Mouse (Mus musculus) common myeloid progenitor, adult 5-6 weeks (primary cell): ENCODE data around the gene Zzef1. TPM values are rescaled to one million over a fixed set of nuclear protein-coding genes. Genes with fewer than 3 reads are reported as not detected.

ENCODE experiments used
- ATAC-seq: replicated peaks from 2 replicates; pipeline ENCODE4 v1.8.0; 2016; ENCODE audit warnings: low read depth, mild to moderate bottlenecking, moderate TSS enrichment, inconsistent platforms; ENCODE audit not compliant: poor library complexity, severe bottlenecking
- total RNA-seq: library from RNA; stranded (forward); fragments of 200-1000, 187-1606 nt; gene quantifications from 2 replicates; pipeline ENCODE4 v1.2.3, GENCODE M21; 2017

The Zzef1 gene
- total RNA-seq, 1 experiment from 2014 or later: 32.4 TPM

- no peak for ATAC-seq
Observed at GRCm38 (mm10) chr11:72804586-72804985, 8.6 kb downstream of the Zzef1 start.

DNA sequence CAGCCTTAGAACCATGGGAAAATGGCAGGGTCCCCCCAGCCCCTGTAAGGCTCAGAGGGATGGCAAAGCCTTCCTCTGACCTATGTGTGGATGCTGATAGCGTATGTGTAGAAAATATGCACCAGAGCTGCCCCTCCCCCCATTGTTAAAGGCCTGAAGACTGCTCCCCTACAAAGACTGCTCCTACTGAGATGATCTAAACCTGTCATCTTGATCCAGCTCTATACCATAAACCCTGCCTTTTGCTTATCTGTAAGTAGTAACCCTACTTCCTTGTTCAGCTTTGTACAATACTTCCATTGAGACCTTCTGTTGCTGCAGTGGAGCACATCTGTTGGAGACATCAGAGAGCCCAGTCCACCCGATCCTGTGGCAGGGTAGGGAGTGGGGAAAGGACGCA lies 9.2 kb downstream of the Zzef1 start:
- no peak for ATAC-seq

GRCm38 (mm10) chr11:72806556-72806955 lies 10.5 kb downstream of the Zzef1 start:
- ATAC-seq: no peak

GRCm38 (mm10) chr11:72807992-72808391 lies 12.0 kb downstream of the Zzef1 start:
- no peak for ATAC-seq

- ATAC-seq: no peak
Observed at GRCm38 (mm10) chr11:72813687-72814086, 17.7 kb downstream of the Zzef1 start.

DNA sequence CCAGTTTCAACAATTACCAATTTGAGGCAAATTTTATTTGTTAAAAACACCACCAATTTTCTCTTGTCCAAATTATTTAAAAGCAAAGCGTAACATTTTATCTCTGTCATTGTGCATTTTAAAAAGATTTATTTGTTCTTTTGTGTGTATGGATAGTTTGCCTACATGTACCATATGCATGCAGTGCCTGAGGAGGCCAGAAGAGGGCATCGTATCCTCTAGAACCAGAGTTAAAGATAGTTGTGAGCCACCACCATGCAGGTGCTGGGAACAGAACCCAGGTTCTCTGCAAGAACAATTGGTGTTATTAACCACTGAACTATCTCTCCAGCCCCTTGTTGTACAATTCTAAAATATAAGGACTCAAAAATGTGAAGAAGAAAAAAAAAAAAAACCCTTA lies 18.2 kb downstream of the Zzef1 start:
- no peak for ATAC-seq

- no peak for ATAC-seq
Observed at GRCm38 (mm10) chr11:72816859-72817258, 20.8 kb downstream of the Zzef1 start.

DNA sequence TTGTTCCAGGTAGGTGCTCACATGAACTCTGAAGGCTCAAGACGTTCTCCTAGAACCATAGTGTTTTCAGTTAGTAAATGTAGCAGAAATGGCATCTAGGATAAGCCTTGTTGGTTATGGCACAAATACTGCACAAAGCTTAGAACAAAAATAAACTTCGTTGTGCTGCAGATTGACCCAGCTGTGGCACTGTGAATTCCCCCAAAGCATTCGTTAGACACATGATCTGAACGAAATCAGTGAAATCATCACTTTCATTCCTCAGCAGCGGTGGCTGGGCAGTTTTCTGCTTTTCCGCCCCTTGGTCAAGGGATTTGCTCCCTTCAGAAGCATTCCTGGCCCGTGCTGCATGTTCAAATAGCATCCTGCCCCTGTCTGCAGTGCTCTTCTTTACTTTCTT lies 22.0 kb downstream of the Zzef1 start:
- no peak for ATAC-seq

DNA sequence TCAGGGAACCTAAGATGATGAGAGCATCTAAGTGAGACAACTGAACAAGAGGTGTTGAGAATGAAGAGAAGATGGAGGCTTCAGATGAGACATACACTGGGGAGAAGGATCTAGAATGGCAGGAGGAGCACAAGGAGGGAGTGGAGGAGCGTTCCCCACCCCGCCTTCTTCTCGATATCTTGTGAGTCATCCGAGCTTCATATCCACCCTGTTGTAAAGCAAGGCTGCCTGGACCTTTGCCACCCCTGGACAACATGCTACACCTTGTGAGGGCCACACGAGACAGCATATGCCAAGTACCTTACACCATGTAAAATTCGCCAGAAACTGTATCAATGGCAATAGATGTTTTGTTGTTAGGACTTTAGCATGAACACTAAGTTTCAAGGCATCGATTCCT lies 25.0 kb downstream of the Zzef1 start:
- no peak for ATAC-seq

- no peak for ATAC-seq
Observed at GRCm38 (mm10) chr11:72829869-72830268, 33.8 kb downstream of the Zzef1 start.

- no peak for ATAC-seq
Observed at GRCm38 (mm10) chr11:72842731-72843130, 46.7 kb downstream of the Zzef1 start.

DNA sequence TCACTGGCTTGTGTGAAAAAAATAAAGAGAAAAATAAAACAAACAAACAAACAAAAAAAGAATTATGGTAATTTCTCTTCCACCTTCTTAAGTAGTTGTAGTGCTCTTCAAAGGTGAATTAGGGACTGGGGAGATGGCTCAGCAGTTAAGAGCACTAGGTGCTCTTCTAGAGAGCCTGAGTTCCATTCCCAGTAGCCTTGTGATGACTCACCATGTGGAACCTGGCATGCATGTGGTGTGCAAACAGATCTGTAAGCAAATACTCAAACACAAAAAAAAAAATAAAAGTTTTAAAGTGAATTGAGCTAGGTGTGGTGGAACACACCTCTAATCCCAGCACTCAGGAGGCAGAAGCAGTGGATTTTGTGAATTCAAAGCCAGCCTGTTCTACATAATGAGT lies 47.5 kb downstream of the Zzef1 start:
- ATAC-seq: no peak

DNA sequence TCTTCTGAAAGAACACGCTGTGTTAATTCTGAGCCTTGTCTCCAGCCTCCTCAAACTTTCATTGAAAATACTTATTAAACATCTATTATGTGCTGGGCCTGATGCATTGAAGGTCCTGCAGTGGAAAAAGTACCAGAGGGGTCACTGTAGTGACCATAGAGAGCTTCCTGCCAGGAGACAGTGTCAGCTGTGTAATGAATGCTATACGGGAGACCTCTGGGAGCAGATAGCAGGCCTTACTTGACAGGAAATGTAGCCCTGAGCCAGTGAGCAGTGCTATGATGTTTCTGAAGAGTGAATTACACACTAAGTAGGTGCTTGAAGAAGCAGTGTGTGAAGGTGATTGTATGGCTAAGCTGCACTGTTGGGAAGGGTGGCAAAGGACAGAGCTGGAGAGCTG lies 49.5 kb downstream of the Zzef1 start:
- no peak for ATAC-seq

DNA sequence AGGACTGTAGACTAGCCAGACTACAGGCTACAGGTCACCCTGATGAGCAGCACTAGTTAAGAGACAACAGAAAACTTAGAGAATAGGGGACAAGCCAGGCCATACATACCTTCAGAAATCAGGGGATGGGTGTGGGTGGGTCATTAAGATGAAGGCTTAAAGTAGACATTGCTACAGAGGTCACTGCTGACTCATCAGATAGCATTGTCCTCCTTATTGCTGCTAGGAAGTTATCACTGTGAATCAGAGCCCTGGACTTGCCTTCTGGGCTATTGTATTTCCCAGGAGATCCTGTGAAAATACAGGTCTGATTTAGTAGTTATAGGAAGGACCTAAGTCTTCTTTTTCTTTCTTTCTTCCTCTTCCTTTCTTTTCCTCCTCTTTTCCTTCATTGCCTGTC lies 50.7 kb downstream of the Zzef1 start:
- ATAC-seq: no peak

GRCm38 (mm10) chr11:72847831-72848628 lies 52.0 kb downstream of the Zzef1 start:
- no peak for ATAC-seq

- no peak for ATAC-seq
Observed at GRCm38 (mm10) chr11:72850419-72851131, 54.5 kb downstream of the Zzef1 start.

DNA sequence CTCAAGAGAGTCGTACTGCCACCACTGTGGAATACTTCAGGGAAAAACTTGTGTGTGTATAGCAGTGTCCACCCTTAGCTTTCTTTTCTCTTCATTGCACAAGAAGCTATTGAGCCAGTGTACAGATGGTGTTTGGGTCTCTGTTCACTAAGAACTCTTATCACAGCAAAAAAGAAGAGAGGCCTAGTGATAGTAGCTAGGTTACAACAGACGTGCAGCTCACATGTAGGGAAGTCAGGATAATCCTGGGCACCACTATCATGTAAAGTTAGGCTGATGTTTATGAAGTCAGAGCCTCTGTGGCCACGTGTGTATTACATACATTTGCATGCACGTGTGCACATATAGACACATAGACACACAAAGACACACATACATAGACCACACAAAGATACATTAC lies 55.2 kb downstream of the Zzef1 start:
- ATAC-seq: no peak

DNA sequence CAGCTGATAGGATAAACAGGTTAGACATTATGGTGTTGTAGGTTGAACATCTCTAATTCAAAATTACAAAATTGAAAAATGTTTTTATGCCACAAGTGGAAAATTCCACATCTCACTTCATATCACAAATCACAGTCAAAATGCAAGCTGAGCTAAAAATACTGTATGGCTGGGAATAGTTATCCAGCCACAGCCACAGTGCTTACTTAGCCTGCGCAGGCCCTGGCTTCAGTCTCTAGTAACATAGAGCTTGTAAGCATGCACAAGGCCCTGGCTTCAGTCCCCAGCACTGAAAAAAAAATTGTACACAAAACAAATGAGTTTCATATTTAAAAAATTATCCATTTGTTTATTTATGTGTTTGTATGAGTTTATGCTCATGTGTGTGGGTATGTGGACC lies 56.1 kb downstream of the Zzef1 start:
- ATAC-seq: no peak

- no peak for ATAC-seq
Observed at GRCm38 (mm10) chr11:72853086-72853485, 57.1 kb downstream of the Zzef1 start.

GRCm38 (mm10) chr11:72854251-72854650 lies 58.2 kb downstream of the Zzef1 start:
- no peak for ATAC-seq

- ATAC-seq: no peak
Observed at GRCm38 (mm10) chr11:72856764-72857163, 60.7 kb downstream of the Zzef1 start.

DNA sequence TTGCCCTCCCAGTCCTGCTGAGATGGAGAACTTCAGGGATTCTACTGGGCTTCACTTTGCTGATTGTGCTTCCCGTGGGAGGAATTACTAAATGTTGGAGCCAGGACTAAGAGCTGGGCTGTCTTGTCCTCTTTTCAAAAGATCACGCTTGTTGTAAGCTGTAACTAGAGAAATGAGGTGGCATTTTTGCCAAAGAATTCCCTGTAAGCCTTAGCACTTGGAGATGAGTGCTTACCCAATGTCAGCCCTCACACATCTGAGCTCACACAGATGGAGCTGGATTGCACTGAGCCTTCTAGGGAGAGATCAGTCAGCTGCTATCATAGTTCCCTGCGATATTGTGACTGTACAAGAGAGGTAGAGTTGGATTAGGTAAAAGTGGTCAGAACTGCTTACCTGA lies 65.2 kb downstream of the Zzef1 start:
- no peak for ATAC-seq
